Mouse (Mus musculus) retina, embryonic 14.5 days (tissue): ENCODE measurements at regions not wholly inside any gene's neighbourhood (a gene's known extent, or its start where the extent isn't known, plus 50 kb on each side); places are given as distances from the start of the nearest gene placed in this dataset.

Experiments used
- DNase-seq: peaks from one replicate; pipeline ENCODE4 v3.0.0-alpha.2; 2015; ENCODE audit warnings: low spot score

GRCm38 (mm10) chr4:53320735-53321449 is 119.3 kb upstream of the Slc44a1 start:
- DNase-seq: no peak

GRCm38 (mm10) chr4:53319051-53319450 is 121.2 kb upstream of the Slc44a1 start:
- DNase-seq: no peak

- DNase-seq: no peak
Measured at GRCm38 (mm10) chr4:53318181-53318580, 122.0 kb upstream of the Slc44a1 start.

- DNase-seq: no peak
Measured at GRCm38 (mm10) chr4:53317453-53317824, 122.8 kb upstream of the Slc44a1 start.

GRCm38 (mm10) chr4:53316796-53317452 is 123.3 kb upstream of the Slc44a1 start:
- DNase-seq: no peak

GRCm38 (mm10) chr4:53315876-53316762 is 124.1 kb upstream of the Slc44a1 start:
- no peak for DNase-seq

GRCm38 (mm10) chr4:53315121-53315875 is 124.9 kb upstream of the Slc44a1 start:
- no peak for DNase-seq

GRCm38 (mm10) chr4:53314076-53314475 is 126.1 kb upstream of the Slc44a1 start:
- no peak for DNase-seq

- DNase-seq: no peak
Measured at GRCm38 (mm10) chr4:53307121-53307520, 133.1 kb upstream of the Slc44a1 start.

GRCm38 (mm10) chr4:53304782-53305385 is 135.3 kb upstream of the Slc44a1 start:
- DNase-seq: no peak

GRCm38 (mm10) chr4:53304290-53304654 is 135.9 kb upstream of the Slc44a1 start:
- no peak for DNase-seq

GRCm38 (mm10) chr4:53303621-53304289 is 136.5 kb upstream of the Slc44a1 start:
- no peak for DNase-seq

GRCm38 (mm10) chr4:53297975-53298374 is 138.3 kb upstream of the Abca1 start:
- no peak for DNase-seq

GRCm38 (mm10) chr4:53292606-53293005 is 132.9 kb upstream of the Abca1 start:
- no peak for DNase-seq

GRCm38 (mm10) chr4:53277741-53278525 is 118.2 kb upstream of the Abca1 start:
- DNase-seq: peak; percentile 4

- DNase-seq: no peak
Measured at GRCm38 (mm10) chr4:53270433-53270832, 110.7 kb upstream of the Abca1 start.

GRCm38 (mm10) chr4:53269999-53270398 is 110.3 kb upstream of the Abca1 start:
- no peak for DNase-seq

- DNase-seq: no peak
Measured at GRCm38 (mm10) chr4:53269251-53269842, 109.7 kb upstream of the Abca1 start.

GRCm38 (mm10) chr4:53264901-53265300 is 105.2 kb upstream of the Abca1 start:
- DNase-seq: no peak

- no peak for DNase-seq
Measured at GRCm38 (mm10) chr4:53264501-53264900, 104.8 kb upstream of the Abca1 start.
